In genomic region chr5:113114264-113115225, GRCm38 (mm10) we compare ENCODE assay signal across 8 mouse cellular contexts. TPM values are rescaled to one million over a fixed set of nuclear protein-coding genes. Genes with fewer than 3 reads are reported as not detected.
DNase-seq lines count a peak whose midpoint lies in the region; ATAC-seq and TF ChIP-seq lines count a peak whose summit lies in the region.

No protein-coding gene starts in this region.

- peak overlapping the region; percentile 94 for H3K27ac ChIP-seq in lung, embryonic 16.5 days (ENCODE audit: low read length)
- peak overlapping the region; percentile 67 for H3K27ac ChIP-seq in embryonic facial prominence, embryonic 14.5 days (replicated peaks; ENCODE audit: low read depth, low read length)
- H3K27ac ChIP-seq in intestine, postnatal 0 days (ENCODE audit: low read depth, low read length): peak overlapping the region; percentile 46; the same call in 1 of the 2 replicates

- ATAC-seq in lung, embryonic 16.5 days (ENCODE audit: low read depth): no peak
- ATAC-seq in embryonic facial prominence, embryonic 14.5 days (ENCODE audit: low read depth): peak; percentile 41
- no peak for ATAC-seq in intestine, postnatal 0 days

- peaks cover 41% of the 10 kb centered on the region for H3K4me1 ChIP-seq in lung, embryonic 16.5 days (replicated peaks; ENCODE audit: control insufficient read depth, insufficient read depth, low read length)
- H3K4me1 ChIP-seq in embryonic facial prominence, embryonic 14.5 days (ENCODE audit: control insufficient read depth, insufficient read depth, low read length): peaks cover 14% of the 10 kb centered on the region; the same call in 1 of the 2 replicates
- H3K4me1 ChIP-seq in intestine, postnatal 0 days (replicated peaks; ENCODE audit: control insufficient read depth, insufficient read depth, low read length): peaks cover 16% of the 10 kb centered on the region

- WGBS in lung, embryonic 16.5 days: 38% methylated on average over 20 of the region's 20 CpGs
- 37% methylated on average over 20 of the region's 20 CpGs for WGBS in embryonic facial prominence, embryonic 14.5 days
- WGBS in intestine, postnatal 0 days: 26% methylated on average over 20 of the region's 20 CpGs

- H3K4me2 ChIP-seq in lung, embryonic 16.5 days (ENCODE audit: low read depth, low read length): no peak overlapping the region
- peak overlapping the region; percentile 5; the same call in 1 of the 2 replicates for H3K4me2 ChIP-seq in embryonic facial prominence, embryonic 14.5 days (ENCODE audit: low read depth, low read length)
- H3K4me2 ChIP-seq in intestine, postnatal 0 days (replicated peaks; ENCODE audit: low read depth): no peak overlapping the region

- no peaks in the 10 kb centered on the region for H3K9me3 ChIP-seq in lung, embryonic 16.5 days (ENCODE audit: control insufficient read depth, low read length)
- no peaks in the 10 kb centered on the region for H3K9me3 ChIP-seq in embryonic facial prominence, embryonic 14.5 days (ENCODE audit: control insufficient read depth, low read length)
- no peaks in the 10 kb centered on the region for H3K9me3 ChIP-seq in intestine, postnatal 0 days (ENCODE audit: control insufficient read depth)

- 0 out of 2 replicates have a peak overlapping the region, but pooled peaks have one; percentile 13 for H3K9ac ChIP-seq in lung, embryonic 16.5 days (ENCODE audit: low read length)
- 0 out of 2 replicates have a peak overlapping the region, but pooled peaks have one; percentile 16 for H3K9ac ChIP-seq in embryonic facial prominence, embryonic 14.5 days (ENCODE audit: low read depth, low read length)
- H3K9ac ChIP-seq in intestine, postnatal 0 days (ENCODE audit: low read depth, low read length): no peak overlapping the region

- no peak for DNase-seq in lung, postnatal 25 days (ENCODE audit: low spot score)
- peak; percentile 71 for DNase-seq in embryonic facial prominence, embryonic 14.5 days (ENCODE audit: low spot score)
- peak; percentile 52 for DNase-seq in right cerebral cortex, postnatal 14 days
- DNase-seq in neural tube, embryonic 10.5 days (ENCODE audit: extremely low spot score, low spot score): no peak
- DNase-seq in yolk sac, embryonic 10.5 days (ENCODE audit: low spot score): no peak
- no peak for DNase-seq in layer of hippocampus, postnatal 14 days (ENCODE audit: low spot score in 2 of 2)

- no peaks in the 10 kb centered on the region for H3K36me3 ChIP-seq in lung, embryonic 16.5 days (ENCODE audit: control insufficient read depth, insufficient read depth, low read length)
- no peaks in the 10 kb centered on the region for H3K36me3 ChIP-seq in embryonic facial prominence, embryonic 14.5 days (ENCODE audit: control insufficient read depth, insufficient read depth, low read length)
- no peaks in the 10 kb centered on the region for H3K36me3 ChIP-seq in intestine, postnatal 0 days (ENCODE audit: control insufficient read depth, insufficient read depth)

- no peaks in the 10 kb centered on the region for H3K27me3 ChIP-seq in lung, embryonic 16.5 days (ENCODE audit: control insufficient read depth, insufficient read depth, low read depth, low read length)
- H3K27me3 ChIP-seq in embryonic facial prominence, embryonic 14.5 days (replicated peaks; ENCODE audit: control insufficient read depth, insufficient read depth, low read length): no peaks in the 10 kb centered on the region
- H3K27me3 ChIP-seq in intestine, postnatal 0 days (replicated peaks; ENCODE audit: control insufficient read depth, insufficient read depth, low read length): no peaks in the 10 kb centered on the region

- H3K4me3 ChIP-seq in lung, embryonic 16.5 days (ENCODE audit: low read length): no peak overlapping the region
- no peak overlapping the region for H3K4me3 ChIP-seq in embryonic facial prominence, embryonic 14.5 days (ENCODE audit: low read depth, low read length)
- no peak overlapping the region for H3K4me3 ChIP-seq in intestine, postnatal 0 days (ENCODE audit: low read depth, low read length)

- TF ChIP-seq CTCF in intestine, postnatal 0 days (IDR thresholded peaks at IDR 0.05; ENCODE audit: low read depth): no peak

RNA-seq across cellular contexts. Expression of gene Crybb3, which starts 33.2 kb away (rescaled TPM):
- polyA plus RNA-seq in lung, embryonic 16.5 days (2015; fragmentation: Nextera tagmentation; extraction: Ambion mirVana): 1.0 and 1.4 TPM in 2 replicates
- 2.1 and 2.3 TPM in 2 replicates for polyA plus RNA-seq in embryonic facial prominence, embryonic 14.5 days (2014; fragmentation: Nextera tagmentation; extraction: Ambion mirVana)
- polyA plus RNA-seq in intestine, postnatal 0 days (2015; fragmentation: Nextera tagmentation; extraction: Ambion mirVana): 0.93 and 1.2 TPM in 2 replicates
- 1 to 10 TPM; 2.6 to 3.0 TPM for total RNA-seq in layer of hippocampus, postnatal 14 days (2021)

RNA-seq across cellular contexts. Expression of gene Crybb2, which starts 44.6 kb away (rescaled TPM):
- polyA plus RNA-seq in lung, embryonic 16.5 days (2015; fragmentation: Nextera tagmentation; extraction: Ambion mirVana): not detected in 2 replicates
- not detected in 2 replicates for polyA plus RNA-seq in embryonic facial prominence, embryonic 14.5 days (2014; fragmentation: Nextera tagmentation; extraction: Ambion mirVana)
- not detected in 2 replicates for polyA plus RNA-seq in intestine, postnatal 0 days (2015; fragmentation: Nextera tagmentation; extraction: Ambion mirVana)
- total RNA-seq in layer of hippocampus, postnatal 14 days (2021): not detected

Comparison
In these comparisons a context has a peak if more than half of its experiments do, and no peak if none do; other contexts are left out.
1. DNase-seq: peak in embryonic facial prominence, embryonic 14.5 days (single experiment) and right cerebral cortex, postnatal 14 days (single experiment); none in lung, postnatal 25 days (single experiment), neural tube, embryonic 10.5 days (single experiment), yolk sac, embryonic 10.5 days (single experiment) and layer of hippocampus, postnatal 14 days (0 of 2).
2. Peak in every context shown above with its lines, with median percentiles within 50 percentile points of each other: H3K27ac ChIP-seq.